Mouse (Mus musculus): Measurements from ENCODE around the gene Dnajc7. TPM values are rescaled to one million over a fixed set of nuclear protein-coding genes. Genes with fewer than 3 reads are reported as not detected.
A peak's percentile ranks its signal among the peaks of the same experiment; 100 is the strongest.

Dnajc7 gene
- polyA plus RNA-seq, 1 experiment from 2014 or later: 60.9 TPM

DNA sequence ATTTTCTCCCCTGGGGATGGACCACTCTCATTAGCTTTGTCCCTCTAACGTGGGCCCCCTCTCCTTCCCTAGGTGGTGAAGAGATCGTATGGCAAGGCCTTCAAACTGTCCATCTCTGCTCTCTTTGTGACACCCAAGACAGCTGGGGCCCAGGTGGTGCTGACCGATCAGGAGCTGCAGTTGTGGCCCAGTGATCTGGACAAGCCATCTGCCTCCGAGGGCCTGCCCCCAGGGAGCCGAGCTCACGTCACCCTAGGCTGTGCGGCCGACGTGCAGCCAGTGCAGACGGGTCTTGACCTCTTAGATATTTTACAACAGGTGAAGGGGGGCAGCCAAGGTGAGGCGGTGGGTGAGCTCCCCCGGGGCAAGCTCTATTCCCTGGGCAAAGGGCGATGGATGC is 39.7 kb downstream of the Dnajc7 start:
- 86% methylated on average over 13 of the region's 13 CpGs for WGBS (ENCODE audit: insufficient replicate concordance)
- H3K9ac ChIP-seq (ENCODE audit: low read depth, low read length): no peak overlapping the region
- no peak overlapping the region for H3K4me2 ChIP-seq (ENCODE audit: low read depth, low read length)
- peaks cover 19% of the 10 kb centered on the region for H3K36me3 ChIP-seq (ENCODE audit: control insufficient read depth, insufficient read depth)
- ATAC-seq (ENCODE audit: low read depth): no peak
- H3K9me3 ChIP-seq (replicated peaks; ENCODE audit: control insufficient read depth, low read length): no peaks in the 10 kb centered on the region
- H3K4me3 ChIP-seq (ENCODE audit: low read depth, low read length): no peak overlapping the region
- no peak overlapping the region for H3K27ac ChIP-seq (ENCODE audit: low read length)
- peaks cover 6% of the 10 kb centered on the region for H3K4me1 ChIP-seq (ENCODE audit: control insufficient read depth, low read depth, low read length)
- no peaks in the 10 kb centered on the region for H3K27me3 ChIP-seq (ENCODE audit: control insufficient read depth, insufficient read depth, low read depth, low read length)

DNA sequence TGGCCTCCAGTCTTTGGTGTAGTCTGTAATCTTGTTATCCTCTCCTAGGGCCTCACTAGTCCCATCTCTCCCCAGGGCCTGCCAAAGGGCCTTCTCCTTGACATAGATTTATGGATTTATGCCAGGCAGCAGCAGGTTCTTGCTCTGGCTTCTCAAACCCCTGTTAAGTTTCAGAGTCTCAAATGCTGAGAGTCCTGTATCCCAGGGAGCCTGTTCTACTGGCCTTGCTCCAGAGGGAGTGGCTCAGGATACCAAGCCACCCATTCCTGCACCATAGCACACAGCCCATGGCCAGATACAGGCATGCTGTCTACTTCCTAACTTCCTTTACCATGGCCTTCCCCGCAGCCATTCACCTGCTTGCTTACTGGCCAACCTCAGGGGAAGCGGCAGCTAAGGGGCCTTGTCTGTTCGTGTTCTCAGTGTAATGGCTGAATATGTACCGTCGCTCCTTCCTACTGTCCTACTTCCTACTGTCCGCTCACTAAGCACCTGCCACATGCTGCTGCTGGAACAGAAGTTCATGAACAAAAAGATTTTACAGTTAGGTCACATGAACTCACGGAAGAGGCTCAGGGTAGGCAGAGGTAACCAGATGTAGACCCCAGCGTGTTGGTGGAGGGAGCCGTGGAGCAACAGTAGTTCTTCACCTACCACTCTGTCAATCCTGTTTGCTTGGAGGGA is 40.7 kb downstream of the Dnajc7 start:
- H3K36me3 ChIP-seq (ENCODE audit: control insufficient read depth, insufficient read depth): peaks cover 14% of the 10 kb centered on the region

DNA sequence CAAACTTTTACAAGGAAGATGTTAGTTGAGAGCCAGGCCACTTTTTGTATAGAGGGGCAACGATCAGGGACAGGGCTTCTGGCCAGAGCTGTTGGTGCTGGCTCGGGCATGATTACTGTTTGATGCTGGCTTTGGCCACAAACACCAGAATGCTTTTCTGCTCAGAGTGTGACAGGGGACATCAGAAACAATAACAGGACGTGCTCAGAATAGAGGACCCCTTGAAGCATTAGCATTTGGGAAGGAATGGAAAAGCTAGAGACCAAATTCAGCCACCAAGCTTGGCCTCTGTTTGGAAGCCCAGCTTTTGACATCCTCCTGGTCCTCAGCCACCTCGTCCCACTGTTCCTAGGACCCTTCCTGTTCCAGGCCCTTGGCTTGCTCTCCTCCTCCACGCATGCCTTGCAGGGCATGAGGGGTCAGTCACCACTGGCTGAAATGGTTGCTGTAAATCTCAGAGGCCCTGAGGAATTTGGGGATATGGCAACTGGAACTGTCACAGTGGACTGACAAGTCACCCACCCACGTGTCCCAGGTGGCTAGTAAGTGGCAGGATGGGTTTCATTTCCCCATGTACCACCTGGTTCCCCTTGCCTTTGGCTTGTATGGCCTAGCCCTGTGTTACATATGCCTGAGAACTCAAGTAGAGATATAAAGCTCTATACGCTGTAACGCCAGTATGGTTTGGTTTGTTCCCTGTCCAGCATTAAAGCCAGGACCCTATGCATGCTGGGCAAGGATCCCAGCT is 41.9 kb downstream of the Dnajc7 start:
- Histone ChIP-seq H3K4me1 (ENCODE audit: control insufficient read depth, low read depth, low read length) (peaks cover 14% of the 10 kb centered on the region), H3K27ac (ENCODE audit: low read length) (no peak overlapping the region), H3K4me3 (ENCODE audit: low read depth, low read length) (no peak overlapping the region), H3K9ac (ENCODE audit: low read depth, low read length) (no peak overlapping the region), H3K9me3 (replicated peaks; ENCODE audit: control insufficient read depth, low read length) (no peaks in the 10 kb centered on the region), H3K4me2 (ENCODE audit: low read depth, low read length) (no peak overlapping the region), H3K36me3 (ENCODE audit: control insufficient read depth, insufficient read depth) (peaks cover 3% of the 10 kb centered on the region; the same call in 1 of the 2 replicates), H3K27me3 (ENCODE audit: control insufficient read depth, insufficient read depth, low read depth, low read length) (no peaks in the 10 kb centered on the region)
- ATAC-seq (ENCODE audit: low read depth): no peak
- WGBS (ENCODE audit: insufficient replicate concordance): 72% methylated on average over 8 of the region's 8 CpGs

More for the DNA sequence above, 40.7 kb downstream of the Dnajc7 start:
- Histone ChIP-seq H3K4me3 (ENCODE audit: low read depth, low read length) (no peak overlapping the region), H3K27me3 (ENCODE audit: control insufficient read depth, insufficient read depth, low read depth, low read length) (no peaks in the 10 kb centered on the region), H3K4me2 (ENCODE audit: low read depth, low read length) (no peak overlapping the region), H3K9me3 (replicated peaks; ENCODE audit: control insufficient read depth, low read length) (no peaks in the 10 kb centered on the region), H3K9ac (ENCODE audit: low read depth, low read length) (no peak overlapping the region), H3K27ac (ENCODE audit: low read length) (no peak overlapping the region), H3K4me1 (ENCODE audit: control insufficient read depth, low read depth, low read length) (peaks cover 14% of the 10 kb centered on the region)
- ATAC-seq (ENCODE audit: low read depth): no peak
- 86% methylated on average over 9 of the region's 9 CpGs for WGBS (ENCODE audit: insufficient replicate concordance)

DNA sequence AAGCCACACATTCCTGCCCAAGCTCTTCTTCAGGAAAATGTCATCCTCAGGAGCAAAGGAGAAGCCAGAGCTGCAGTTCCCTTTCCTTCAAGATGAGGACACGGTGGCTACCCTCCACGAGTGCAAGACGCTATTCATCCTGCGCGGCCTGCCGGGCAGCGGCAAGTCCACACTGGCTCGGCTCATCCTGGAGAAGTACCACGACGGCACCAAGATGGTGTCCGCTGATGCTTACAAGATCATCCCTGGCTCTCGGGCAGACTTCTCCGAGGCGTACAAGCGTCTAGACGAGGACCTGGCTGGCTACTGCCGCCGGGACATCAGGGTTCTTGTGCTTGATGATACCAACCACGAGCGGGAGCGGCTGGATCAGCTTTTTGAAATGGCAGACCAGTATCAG is 43.7 kb downstream of the Dnajc7 start:
- Histone ChIP-seq H3K4me3 (ENCODE audit: low read depth, low read length) (no peak overlapping the region), H3K4me2 (ENCODE audit: low read depth, low read length) (no peak overlapping the region; the same call in 1 of the 2 replicates), H3K9me3 (replicated peaks; ENCODE audit: control insufficient read depth, low read length) (no peaks in the 10 kb centered on the region), H3K27me3 (ENCODE audit: control insufficient read depth, insufficient read depth, low read depth, low read length) (no peaks in the 10 kb centered on the region), H3K27ac (ENCODE audit: low read length) (no peak overlapping the region), H3K36me3 (ENCODE audit: control insufficient read depth, insufficient read depth) (no peaks in the 10 kb centered on the region; the same call in 1 of the 2 replicates), H3K4me1 (ENCODE audit: control insufficient read depth, low read depth, low read length) (peaks cover 14% of the 10 kb centered on the region), H3K9ac (ENCODE audit: low read depth, low read length) (no peak overlapping the region)
- no peak for ATAC-seq (ENCODE audit: low read depth)
- WGBS (ENCODE audit: insufficient replicate concordance): 70% methylated on average over 21 of the region's 21 CpGs

DNA sequence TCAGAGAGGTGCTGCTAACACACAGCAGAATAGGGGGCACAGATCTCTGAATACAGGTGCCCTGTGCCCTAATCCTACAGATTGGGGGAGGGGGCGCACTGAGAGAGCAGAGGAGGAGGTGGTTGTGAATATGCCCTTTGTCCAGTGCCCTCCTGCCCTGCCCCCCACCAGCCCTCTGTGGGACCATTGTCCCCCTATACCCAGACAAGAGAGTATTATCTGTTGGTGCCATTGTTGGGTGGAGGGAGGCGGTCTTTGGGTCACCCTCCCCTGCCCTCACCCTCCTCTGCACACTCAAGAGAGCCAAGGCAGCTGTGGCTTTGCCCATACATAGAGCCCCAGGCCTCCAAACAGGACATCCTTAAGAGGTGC is 44.5 kb downstream of the Dnajc7 start:
- H3K9ac ChIP-seq (ENCODE audit: low read depth, low read length): peak overlapping the region; percentile 67
- peaks cover 20% of the 10 kb centered on the region for H3K4me1 ChIP-seq (ENCODE audit: control insufficient read depth, low read depth, low read length)
- no peaks in the 10 kb centered on the region for H3K36me3 ChIP-seq (ENCODE audit: control insufficient read depth, insufficient read depth)
- no peaks in the 10 kb centered on the region for H3K27me3 ChIP-seq (ENCODE audit: control insufficient read depth, insufficient read depth, low read depth, low read length)
- H3K4me2 ChIP-seq (ENCODE audit: low read depth, low read length): peak overlapping the region; percentile 81
- H3K27ac ChIP-seq (ENCODE audit: low read length): peak overlapping the region; percentile 66
- 4% methylated on average over 2 of the region's 2 CpGs for WGBS (ENCODE audit: insufficient replicate concordance)
- H3K9me3 ChIP-seq (replicated peaks; ENCODE audit: control insufficient read depth, low read length): no peaks in the 10 kb centered on the region
- peak overlapping the region; percentile 66 for H3K4me3 ChIP-seq (ENCODE audit: low read depth, low read length)
- peak; percentile 28 for ATAC-seq (ENCODE audit: low read depth)

DNA sequence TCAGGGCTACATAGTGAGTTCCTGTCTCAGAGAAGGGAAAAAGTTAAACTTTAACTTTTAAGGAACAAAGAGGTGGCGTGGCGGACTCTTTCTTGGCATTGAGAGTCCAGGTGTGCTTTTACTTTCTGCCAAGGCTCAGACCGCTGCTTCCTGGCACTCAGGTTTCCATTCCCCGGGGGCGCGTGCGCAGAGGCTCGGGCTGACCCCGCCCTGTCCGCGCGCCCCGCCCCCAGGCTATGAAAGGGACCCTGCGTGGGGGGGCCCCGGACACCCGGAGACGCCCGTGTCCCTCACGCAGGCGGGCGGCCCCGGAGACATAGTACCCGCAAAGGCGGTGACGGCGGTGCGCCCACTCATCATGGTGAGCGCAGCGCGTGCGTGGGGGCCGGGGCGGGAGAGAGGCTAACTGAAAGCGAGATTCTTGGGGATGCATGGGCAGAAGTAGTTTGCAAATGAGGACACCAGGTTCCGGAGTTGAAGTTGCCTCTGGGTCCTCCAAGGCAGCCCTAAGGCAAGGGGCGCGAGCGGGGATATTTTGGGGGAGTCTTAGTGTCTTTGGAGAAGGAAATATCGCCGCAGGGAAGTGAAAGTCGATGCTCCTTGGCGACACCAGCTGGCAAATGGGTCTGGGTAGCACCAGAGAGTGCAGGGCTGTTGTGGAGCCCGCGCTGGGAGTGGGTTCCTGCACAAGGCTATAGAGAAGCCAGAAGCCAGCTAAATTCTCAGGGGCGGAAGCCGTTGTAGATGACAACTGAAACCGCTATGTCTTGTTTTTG is 45.1 kb downstream of the Dnajc7 start, which contains the start of gene Cnp:
Gene Cnp (plus strand): TSS at position 197 of the 776 bp plus-strand sequence.
- no peaks in the 10 kb centered on the region for H3K36me3 ChIP-seq (ENCODE audit: control insufficient read depth, insufficient read depth)
- peak; percentile 77 for ATAC-seq (ENCODE audit: low read depth)
- no peaks in the 10 kb centered on the region for H3K9me3 ChIP-seq (replicated peaks; ENCODE audit: control insufficient read depth, low read length)
- H3K4me3 ChIP-seq (ENCODE audit: low read depth, low read length): peak within 1 kb of the TSS; percentile 66
- under 1% methylated on average over 47 of the region's 47 CpGs for WGBS (ENCODE audit: insufficient replicate concordance)
- H3K9ac ChIP-seq (ENCODE audit: low read depth, low read length): peak within 1 kb of the TSS; percentile 67
- H3K4me2 ChIP-seq (ENCODE audit: low read depth, low read length): peak within 1 kb of the TSS; percentile 81
- peaks cover 20% of the 10 kb centered on the region for H3K4me1 ChIP-seq (ENCODE audit: control insufficient read depth, low read depth, low read length)
- H3K27ac ChIP-seq (ENCODE audit: low read length): peak within 1 kb of the TSS; percentile 66
- no peaks in the 10 kb centered on the region for H3K27me3 ChIP-seq (ENCODE audit: control insufficient read depth, insufficient read depth, low read depth, low read length)

DNA sequence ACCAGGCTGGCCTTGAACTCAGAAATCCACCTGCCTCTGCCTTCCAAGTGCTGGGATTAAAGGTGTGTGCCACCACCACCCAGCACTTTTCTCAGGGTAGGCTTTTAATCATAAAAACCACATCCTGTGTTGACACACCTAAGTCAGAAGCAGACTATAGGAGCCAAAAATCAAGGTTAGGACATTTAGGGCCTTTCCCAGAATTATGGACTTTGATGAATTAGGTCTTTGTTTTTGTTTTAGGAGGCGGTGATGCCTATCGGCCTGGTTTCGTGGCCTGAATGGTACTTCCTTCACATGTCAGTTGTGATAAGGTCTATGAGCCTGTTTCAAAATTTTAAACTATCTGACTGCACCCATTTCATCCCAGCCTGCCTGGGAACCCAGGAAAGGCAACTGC is 45.8 kb downstream of the Dnajc7 start:
- Histone ChIP-seq H3K9ac (ENCODE audit: low read depth, low read length) (peak overlapping the region; percentile 67), H3K9me3 (replicated peaks; ENCODE audit: control insufficient read depth, low read length) (no peaks in the 10 kb centered on the region), H3K4me2 (ENCODE audit: low read depth, low read length) (peak overlapping the region; percentile 81), H3K36me3 (ENCODE audit: control insufficient read depth, insufficient read depth) (no peaks in the 10 kb centered on the region), H3K27me3 (ENCODE audit: control insufficient read depth, insufficient read depth, low read depth, low read length) (no peaks in the 10 kb centered on the region), H3K27ac (ENCODE audit: low read length) (no peak overlapping the region), H3K4me1 (ENCODE audit: control insufficient read depth, low read depth, low read length) (peaks cover 20% of the 10 kb centered on the region), H3K4me3 (ENCODE audit: low read depth, low read length) (peak overlapping the region; percentile 66)
- no peak for ATAC-seq (ENCODE audit: low read depth)
- 29% methylated on average over 3 of the region's 3 CpGs for WGBS (ENCODE audit: insufficient replicate concordance)

DNA sequence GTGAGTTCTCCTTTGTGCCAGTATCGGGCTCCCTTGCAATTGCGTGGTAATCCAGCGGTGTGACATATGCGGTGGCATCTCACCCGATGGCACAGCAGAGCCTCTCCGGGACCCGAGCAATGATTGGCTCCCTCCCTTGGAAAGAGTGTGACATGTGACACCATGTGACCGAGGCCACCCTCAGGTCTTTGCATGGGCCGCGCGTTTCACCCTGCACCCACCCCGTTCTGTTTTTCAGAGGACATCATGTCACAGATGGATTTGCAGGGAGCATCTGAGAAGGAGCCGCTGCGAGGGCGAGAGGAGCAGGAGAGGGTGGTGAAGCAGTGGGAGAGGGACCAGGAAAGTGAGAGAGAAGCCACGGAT is 48.8 kb downstream of the Dnajc7 start:
- WGBS (ENCODE audit: insufficient replicate concordance): 13% methylated on average over 16 of the region's 16 CpGs
- Histone ChIP-seq H3K9me3 (replicated peaks; ENCODE audit: control insufficient read depth, low read length) (no peaks in the 10 kb centered on the region), H3K36me3 (ENCODE audit: control insufficient read depth, insufficient read depth) (no peaks in the 10 kb centered on the region), H3K27ac (ENCODE audit: low read length) (no peak overlapping the region), H3K27me3 (ENCODE audit: control insufficient read depth, insufficient read depth, low read depth, low read length) (no peaks in the 10 kb centered on the region), H3K4me1 (ENCODE audit: control insufficient read depth, low read depth, low read length) (peaks cover 20% of the 10 kb centered on the region), H3K4me2 (ENCODE audit: low read depth, low read length) (peak overlapping the region; percentile 48), H3K4me3 (ENCODE audit: low read depth, low read length) (peak overlapping the region; percentile 20), H3K9ac (ENCODE audit: low read depth, low read length) (no peak overlapping the region)
- ATAC-seq (ENCODE audit: low read depth): no peak
